Mouse (Mus musculus): ENCODE data around the gene Csnk2b. TPM values are rescaled to one million over a fixed set of nuclear protein-coding genes. Genes with fewer than 3 reads are reported as not detected.
A peak's percentile ranks its signal among the peaks of the same experiment; 100 is the strongest.
"Not testable (repeated sequence)": the region's sequence is repeated elsewhere in the genome, so short reads cannot be mapped to it uniquely, and the experiment has no call there.

The Csnk2b gene
- total RNA-seq, 2 experiments from 2014 or later = 176 to 183 TPM

GRCm38 (mm10) chr17:35123287-35123686, 1.4 kb upstream of the Csnk2b start:
- not testable (repeated sequence) for DNase-seq (ENCODE audit: low spot score)

DNA sequence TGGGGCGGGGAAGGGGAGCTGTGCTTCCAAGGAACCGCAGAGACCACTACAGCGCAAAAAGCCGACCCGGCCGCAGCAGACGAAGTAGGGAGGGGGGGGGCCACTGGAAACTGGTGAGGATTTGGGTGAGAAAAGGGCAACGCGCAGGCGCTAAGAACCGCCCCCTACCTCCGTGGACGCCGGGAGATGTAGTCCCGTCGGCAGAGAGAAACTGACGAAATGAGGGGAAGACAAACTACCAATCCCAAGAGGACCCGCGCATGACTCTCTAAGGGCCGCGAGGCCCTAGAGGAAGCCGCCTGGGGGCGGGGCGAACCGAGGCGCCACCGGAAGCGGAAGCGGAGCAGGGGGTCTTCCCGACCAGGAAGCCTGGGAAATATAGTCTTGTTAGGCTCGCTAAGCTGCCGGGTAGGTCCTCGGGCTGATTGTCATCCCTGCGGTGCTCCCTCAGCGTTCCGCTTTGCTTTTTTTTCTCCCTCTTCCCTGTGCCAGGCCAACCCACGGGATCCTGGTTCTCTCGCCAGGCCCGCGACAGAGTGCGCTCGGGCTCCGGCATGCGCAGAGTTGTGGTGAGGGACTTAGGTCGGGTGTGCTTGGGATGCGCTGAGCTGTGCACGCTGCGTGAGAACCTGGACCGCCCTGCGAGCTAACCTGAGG, 582 bp downstream of the Csnk2b start, which contains the start of gene Gpank1:
Gene Gpank1, plus strand, starts transcription at position 313 of the 657 bp plus-strand sequence.
- peak; percentile 98 for DNase-seq (ENCODE audit: low spot score)

- peak; percentile 47 for DNase-seq (ENCODE audit: low spot score)
Measured at GRCm38 (mm10) chr17:35120745-35121142, 1.1 kb downstream of the Csnk2b start.

- DNase-seq (ENCODE audit: low spot score) = no peak
Measured at GRCm38 (mm10) chr17:35115046-35116019, 6.5 kb downstream of the Csnk2b start, which contains the start of gene Ly6g5b. TSS of gene Ly6g5b (minus strand) at chr17:35115428.

- DNase-seq (ENCODE audit: low spot score) = no peak
Measured at GRCm38 (mm10) chr17:35111774-35112173, 10.1 kb downstream of the Csnk2b start.

DNA sequence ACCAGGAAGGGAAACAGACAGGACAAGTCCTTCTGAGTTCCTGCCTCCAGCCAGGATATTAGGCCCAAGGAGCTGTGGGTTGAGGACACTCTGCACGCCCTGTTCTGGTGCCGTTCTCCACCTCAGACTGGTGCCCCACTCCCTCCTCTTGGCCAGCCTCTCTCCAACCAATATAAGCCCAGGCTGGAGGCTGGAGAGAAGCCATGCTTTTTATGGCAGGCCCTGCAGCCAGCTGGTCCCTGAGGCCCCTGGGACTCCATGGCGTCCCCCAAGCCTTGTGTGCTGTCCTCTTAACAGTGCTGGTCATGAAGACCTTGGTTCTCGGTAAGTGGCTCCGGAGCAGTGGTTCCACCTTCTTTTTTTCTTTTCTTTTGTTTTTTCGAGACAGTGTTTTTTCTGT, 13.8 kb downstream of the Csnk2b start, which contains the start of gene Ly6g5c:
Gene Ly6g5c, plus strand, starts transcription at position 183 of the 400 bp plus-strand sequence.
- no peak for DNase-seq (ENCODE audit: low spot score)

DNA sequence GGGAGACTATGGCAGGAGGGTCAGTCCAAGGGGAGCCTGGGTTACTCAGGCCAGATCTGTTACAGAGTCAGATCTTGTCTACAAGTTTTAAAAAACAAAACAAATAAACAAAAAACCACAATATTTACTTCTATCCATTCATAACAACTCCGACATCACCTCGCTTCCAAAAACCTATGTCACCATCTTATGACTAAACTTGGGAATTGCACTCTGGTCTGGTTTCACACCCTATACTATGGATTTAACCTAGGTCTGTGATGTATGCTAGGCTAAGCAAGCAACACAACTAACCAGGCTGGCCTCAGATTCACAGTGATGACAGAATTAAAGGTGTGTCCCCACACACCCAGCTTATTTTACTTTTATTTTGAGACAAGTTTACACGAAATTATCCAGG, 15.3 kb downstream of the Csnk2b start:
- no peak for DNase-seq (ENCODE audit: low spot score)

DNA sequence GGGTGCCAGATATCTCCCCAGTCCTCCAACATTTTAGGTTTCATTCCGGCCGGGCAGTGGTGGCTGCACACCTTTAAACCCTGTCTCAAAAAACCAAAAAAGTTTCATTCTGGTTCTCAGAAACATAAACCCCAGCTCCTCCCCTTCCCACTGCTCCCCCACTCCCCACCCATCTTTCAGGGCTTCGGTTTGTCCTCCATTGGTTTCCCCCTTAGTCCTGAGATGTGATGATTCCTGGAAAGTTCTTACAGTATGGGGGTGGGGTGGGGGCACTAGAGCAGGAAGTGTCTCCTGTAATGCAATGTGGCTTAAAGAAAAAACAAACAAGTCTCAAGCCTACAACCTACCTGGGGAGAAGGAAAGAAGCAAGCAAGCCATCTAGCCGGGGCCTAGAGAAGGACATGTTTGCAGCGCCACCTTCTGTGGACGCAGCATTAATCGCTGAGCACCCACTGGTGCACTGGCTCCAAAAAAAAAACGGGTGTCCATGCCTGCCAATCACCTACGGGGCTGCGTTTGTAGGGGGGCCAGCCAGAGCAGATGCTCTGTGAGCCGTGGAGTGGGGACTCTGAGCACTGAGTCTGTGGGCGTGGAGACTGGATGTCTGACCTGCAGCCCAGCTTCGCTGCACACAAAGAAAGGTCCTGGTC, 16.0 kb downstream of the Csnk2b start:
- DNase-seq (ENCODE audit: low spot score) = no peak

DNA sequence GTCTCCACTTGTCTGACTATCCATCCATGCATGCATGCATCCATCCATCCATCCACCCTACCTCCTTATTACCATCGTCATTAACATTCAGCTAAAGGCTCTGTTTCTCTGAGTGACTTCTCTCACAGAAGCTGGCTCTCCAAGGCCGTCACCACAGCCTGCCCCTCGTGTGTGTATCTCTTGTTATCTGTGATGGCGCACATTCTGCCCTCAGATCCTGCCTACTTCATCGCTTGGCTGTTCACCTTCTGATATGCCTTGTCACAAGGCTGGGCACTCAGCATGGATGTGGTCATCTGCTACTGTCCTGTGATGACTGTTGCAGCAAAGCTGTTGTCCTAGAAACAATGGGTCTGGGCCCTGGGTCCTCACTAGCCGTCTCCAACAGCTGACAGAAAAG, 17.1 kb downstream of the Csnk2b start:
- no peak for DNase-seq (ENCODE audit: low spot score)

- DNase-seq (ENCODE audit: low spot score) = no peak
Measured at GRCm38 (mm10) chr17:35104079-35104478, 17.8 kb downstream of the Csnk2b start.

- peak; percentile 51 for DNase-seq (ENCODE audit: low spot score)
Measured at GRCm38 (mm10) chr17:35103221-35103690, 18.6 kb downstream of the Csnk2b start.

DNA sequence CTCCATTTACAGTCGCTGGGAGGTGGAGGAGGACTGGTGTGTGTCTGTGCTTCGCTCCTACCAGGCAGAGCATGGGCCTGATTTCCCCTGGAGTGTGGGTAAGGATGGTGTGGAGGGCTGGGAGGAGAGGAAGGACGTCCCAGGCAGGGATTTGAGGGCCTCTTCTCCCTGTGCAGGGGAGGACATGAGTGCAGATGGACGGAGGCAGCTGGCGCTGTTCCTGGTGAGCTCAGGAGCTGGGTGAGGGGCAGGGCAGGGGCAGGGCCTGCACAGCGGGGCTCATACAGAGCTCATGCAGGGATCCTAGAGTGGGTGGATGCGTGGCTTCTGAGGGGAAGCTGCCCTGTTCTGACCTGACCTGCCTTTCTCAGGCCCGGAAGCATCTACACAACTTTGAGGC, 19.6 kb downstream of the Csnk2b start:
- DNase-seq (ENCODE audit: low spot score) = no peak

DNA sequence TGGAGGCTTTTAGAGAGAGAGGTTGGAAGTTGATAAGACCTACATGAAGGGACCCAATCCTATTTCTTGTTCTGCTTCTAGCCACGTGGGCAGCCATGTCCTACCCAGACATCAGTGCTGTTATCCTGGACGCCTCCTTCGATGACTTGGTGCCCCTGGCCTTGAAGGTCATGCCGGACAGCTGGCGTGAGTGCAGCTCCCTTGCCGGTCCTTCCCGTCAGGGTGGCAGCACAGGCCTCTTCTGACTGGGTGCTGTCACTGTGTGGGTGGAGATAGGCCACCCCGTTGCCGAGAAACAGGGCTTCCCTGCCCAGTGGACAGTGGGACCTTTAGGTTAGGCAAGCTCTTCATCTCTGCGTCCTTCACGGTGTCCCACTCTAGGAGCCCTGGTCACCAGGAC, 20.7 kb downstream of the Csnk2b start:
- DNase-seq (ENCODE audit: low spot score) = no peak

GRCm38 (mm10) chr17:35100196-35100765, 21.6 kb downstream of the Csnk2b start:
- DNase-seq (ENCODE audit: low spot score) = no peak

- no peak for DNase-seq (ENCODE audit: low spot score)
Measured at GRCm38 (mm10) chr17:35097164-35097655, 24.6 kb downstream of the Csnk2b start.

DNA sequence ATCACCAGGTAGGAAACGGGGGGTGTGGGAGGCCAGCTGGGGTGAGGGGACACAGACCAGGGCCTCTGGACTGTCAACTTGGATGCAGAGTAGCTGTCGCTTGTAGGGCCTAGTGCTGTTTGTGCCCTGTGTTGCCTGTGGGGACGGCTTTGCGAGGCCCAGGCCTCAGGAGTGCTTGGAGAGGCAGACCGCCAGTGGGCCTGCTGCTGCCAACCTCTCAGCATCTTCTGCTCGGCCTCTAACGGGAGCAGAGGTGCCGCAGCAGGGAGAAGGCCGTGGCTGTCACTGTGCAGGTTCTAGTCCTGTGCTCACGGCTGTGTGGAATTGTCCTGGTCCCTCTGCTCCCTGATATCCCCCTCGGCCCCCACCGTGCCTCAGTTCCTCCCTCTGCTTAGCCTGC, 25.3 kb downstream of the Csnk2b start:
- DNase-seq (ENCODE audit: low spot score) = no peak

DNA sequence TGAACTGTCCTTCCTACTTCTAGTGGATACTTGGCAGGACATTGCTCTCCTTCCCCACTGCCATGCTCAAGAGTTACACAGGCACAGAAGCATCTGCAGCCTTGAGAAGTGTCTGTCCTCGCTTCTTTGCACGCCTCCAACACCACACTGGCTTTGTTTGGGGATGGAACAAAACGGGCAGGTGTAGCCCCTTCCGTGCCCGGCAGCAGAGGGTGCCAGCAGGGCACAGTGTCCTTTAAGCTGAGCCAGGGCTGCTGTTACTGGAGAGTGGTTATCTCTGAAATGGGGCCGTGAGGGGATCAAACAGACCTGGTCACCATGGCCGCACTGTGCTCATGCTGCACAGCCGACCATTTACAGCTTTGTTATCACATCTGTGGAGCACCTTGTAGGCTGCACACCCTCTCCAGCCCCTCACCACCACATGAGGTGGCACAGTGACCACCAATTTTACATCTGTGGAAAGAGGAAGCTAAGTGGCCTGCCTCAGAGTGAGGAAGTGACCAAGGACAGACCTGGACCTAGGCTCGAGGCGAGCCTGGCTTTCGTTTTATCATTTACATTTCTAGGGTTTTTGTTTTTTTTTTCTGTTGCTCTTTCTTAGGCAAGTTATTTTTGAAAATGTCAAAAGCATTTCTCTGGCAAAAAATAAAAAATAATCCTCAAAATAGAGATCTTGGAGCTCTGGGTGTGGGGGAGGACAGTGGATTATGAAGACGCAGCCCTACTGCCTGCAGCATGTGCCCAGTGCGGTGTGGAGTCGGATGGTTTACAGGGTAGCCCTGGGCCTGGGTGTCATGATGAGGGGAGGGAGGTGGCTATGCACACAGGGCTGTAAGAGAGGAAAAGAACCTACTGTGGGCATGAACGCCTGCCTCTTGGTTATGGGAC, 27.1 kb downstream of the Csnk2b start:
- DNase-seq (ENCODE audit: low spot score) = no peak

DNA sequence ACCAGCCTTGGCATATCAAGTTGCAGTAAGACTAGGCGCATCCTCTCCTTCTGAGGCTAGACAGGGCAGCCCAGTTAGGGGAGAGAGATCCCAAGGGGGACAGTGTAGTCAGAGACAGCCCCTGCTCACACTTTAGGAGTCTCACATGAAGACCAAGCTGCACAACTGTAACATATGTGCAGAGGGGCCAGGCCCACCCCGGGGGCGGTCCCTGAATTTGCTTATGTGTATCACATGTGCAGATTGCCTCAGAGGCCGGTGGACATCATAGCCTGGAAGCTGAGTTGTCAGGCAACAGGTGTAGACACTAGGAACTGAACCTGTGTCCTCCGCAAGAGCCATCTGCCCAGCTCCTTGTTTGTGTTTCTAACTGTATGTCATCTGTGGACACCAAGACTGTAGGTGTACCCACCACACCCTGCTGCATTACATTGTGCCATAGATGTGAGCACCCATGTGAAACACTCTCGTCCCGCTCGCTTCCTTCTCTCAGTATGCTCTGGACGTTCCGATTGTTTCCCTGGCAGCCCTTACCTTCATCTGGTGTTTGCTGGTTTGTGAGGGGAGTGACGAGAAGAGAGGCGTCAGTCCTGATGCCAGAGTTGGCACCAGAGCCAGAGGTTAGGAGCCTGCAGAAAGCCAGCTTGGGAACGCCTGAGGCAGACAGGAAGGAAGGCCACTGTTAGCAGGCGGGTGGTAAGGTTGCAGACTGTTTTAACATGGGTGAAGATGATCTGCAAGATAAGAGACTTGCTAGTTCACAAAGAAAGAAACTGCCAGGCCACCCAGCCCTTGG, 29.3 kb downstream of the Csnk2b start:
- DNase-seq (ENCODE audit: low spot score) = no peak
